Mouse (Mus musculus): ENCODE measurements around the gene Il1r1. TPM values are rescaled to one million over a fixed set of nuclear protein-coding genes. Genes with fewer than 3 reads are reported as not detected.

Gene Il1r1
- polyA plus RNA-seq, 1 experiment, result 4.0 TPM

GRCm38 (mm10) chr1:40267846-40268245 lies 43.0 kb downstream of the Il1r1 start:
- Histone ChIP-seq H3K27ac (ENCODE audit: control insufficient read depth, insufficient read depth, low read depth, low read length, poor library complexity) (no peak overlapping the region), H3K4me1 (ENCODE audit: control insufficient read depth, insufficient read depth, low read length) (peaks cover 6% of the 10 kb centered on the region; the same call in 1 of the 2 replicates), H3K4me3 (replicated peaks; ENCODE audit: control insufficient read depth, low read depth, low read length) (no peak overlapping the region)
- TF ChIP-seq CTCF (IDR thresholded peaks at IDR 0.05; ENCODE audit: control insufficient read depth, insufficient read depth, low read length) (no peak), POLR2A (IDR thresholded peaks at IDR 0.05; ENCODE audit: borderline replicate concordance, control insufficient read depth, low read depth, low read length) (no peak)
- 63% methylated on average over 6 of the region's 6 CpGs for WGBS

GRCm38 (mm10) chr1:40268536-40268935 lies 43.7 kb downstream of the Il1r1 start:
- H3K4me1 ChIP-seq (ENCODE audit: control insufficient read depth, insufficient read depth, low read length), result peaks cover 6% of the 10 kb centered on the region; the same call in 1 of the 2 replicates
- 33% methylated on average over 6 of the region's 6 CpGs for WGBS
- no peak overlapping the region for H3K4me3 ChIP-seq (replicated peaks; ENCODE audit: control insufficient read depth, low read depth, low read length)
- H3K27ac ChIP-seq (ENCODE audit: control insufficient read depth, insufficient read depth, low read depth, low read length, poor library complexity), result no peak overlapping the region
- TF ChIP-seq POLR2A (IDR thresholded peaks at IDR 0.05; ENCODE audit: borderline replicate concordance, control insufficient read depth, low read depth, low read length) (no peak), CTCF (IDR thresholded peaks at IDR 0.05; ENCODE audit: control insufficient read depth, insufficient read depth, low read length) (no peak)

- Histone ChIP-seq H3K27ac (ENCODE audit: control insufficient read depth, insufficient read depth, low read depth, low read length, poor library complexity) (peak overlapping the region; percentile 30; the same call in 1 of the 2 replicates), H3K4me3 (replicated peaks; ENCODE audit: control insufficient read depth, low read depth, low read length) (no peak overlapping the region), H3K4me1 (ENCODE audit: control insufficient read depth, insufficient read depth, low read length) (peaks cover 6% of the 10 kb centered on the region; the same call in 1 of the 2 replicates)
- 74% methylated on average over 12 of the region's 12 CpGs for WGBS
- TF ChIP-seq CTCF (IDR thresholded peaks at IDR 0.05; ENCODE audit: control insufficient read depth, insufficient read depth, low read length) (no peak), POLR2A (IDR thresholded peaks at IDR 0.05; ENCODE audit: borderline replicate concordance, control insufficient read depth, low read depth, low read length) (no peak)
Measured at GRCm38 (mm10) chr1:40270415-40270814, 45.5 kb downstream of the Il1r1 start.

- TF ChIP-seq POLR2A (IDR thresholded peaks at IDR 0.05; ENCODE audit: borderline replicate concordance, control insufficient read depth, low read depth, low read length), result no peak
- no peak for TF ChIP-seq CTCF (IDR thresholded peaks at IDR 0.05; ENCODE audit: control insufficient read depth, insufficient read depth, low read length)
- H3K4me1 ChIP-seq (ENCODE audit: control insufficient read depth, insufficient read depth, low read length), result peaks cover 4% of the 10 kb centered on the region; the same call in 1 of the 2 replicates
- WGBS, result 3% methylated on average over 4 of the region's 4 CpGs
- no peak overlapping the region for H3K4me3 ChIP-seq (replicated peaks; ENCODE audit: control insufficient read depth, low read depth, low read length)
- H3K27ac ChIP-seq (ENCODE audit: control insufficient read depth, insufficient read depth, low read depth, low read length, poor library complexity), result peak overlapping the region; percentile 47
Measured at GRCm38 (mm10) chr1:40271052-40271451, 46.2 kb downstream of the Il1r1 start.

- Histone ChIP-seq H3K27ac (ENCODE audit: control insufficient read depth, insufficient read depth, low read depth, low read length, poor library complexity) (no peak overlapping the region), H3K4me1 (ENCODE audit: control insufficient read depth, insufficient read depth, low read length) (peaks cover 3% of the 10 kb centered on the region; the same call in 1 of the 2 replicates), H3K4me3 (replicated peaks; ENCODE audit: control insufficient read depth, low read depth, low read length) (no peak overlapping the region)
- 36% methylated on average over 10 of the region's 10 CpGs for WGBS
- TF ChIP-seq POLR2A (IDR thresholded peaks at IDR 0.05; ENCODE audit: borderline replicate concordance, control insufficient read depth, low read depth, low read length) (no peak), CTCF (IDR thresholded peaks at IDR 0.05; ENCODE audit: control insufficient read depth, insufficient read depth, low read length) (no peak)
Measured at GRCm38 (mm10) chr1:40271486-40272055, 46.7 kb downstream of the Il1r1 start.

- no peak overlapping the region for H3K27ac ChIP-seq (ENCODE audit: control insufficient read depth, insufficient read depth, low read depth, low read length, poor library complexity)
- H3K4me3 ChIP-seq (replicated peaks; ENCODE audit: control insufficient read depth, low read depth, low read length), result no peak overlapping the region
- TF ChIP-seq POLR2A (IDR thresholded peaks at IDR 0.05; ENCODE audit: borderline replicate concordance, control insufficient read depth, low read depth, low read length), result no peak
- TF ChIP-seq CTCF (IDR thresholded peaks at IDR 0.05; ENCODE audit: control insufficient read depth, insufficient read depth, low read length), result no peak
- peaks cover 3% of the 10 kb centered on the region; the same call in 1 of the 2 replicates for H3K4me1 ChIP-seq (ENCODE audit: control insufficient read depth, insufficient read depth, low read length)
- 86% methylated on average over 3 of the region's 3 CpGs for WGBS
Measured at GRCm38 (mm10) chr1:40272204-40272603, 47.3 kb downstream of the Il1r1 start.

- H3K4me3 ChIP-seq (replicated peaks; ENCODE audit: control insufficient read depth, low read depth, low read length), result no peak overlapping the region
- 94% methylated on average over 1 of the region's 1 CpGs for WGBS
- H3K4me1 ChIP-seq (ENCODE audit: control insufficient read depth, insufficient read depth, low read length), result peaks cover 3% of the 10 kb centered on the region; the same call in 1 of the 2 replicates
- no peak overlapping the region for H3K27ac ChIP-seq (ENCODE audit: control insufficient read depth, insufficient read depth, low read depth, low read length, poor library complexity)
- TF ChIP-seq CTCF (IDR thresholded peaks at IDR 0.05; ENCODE audit: control insufficient read depth, insufficient read depth, low read length) (no peak), POLR2A (IDR thresholded peaks at IDR 0.05; ENCODE audit: borderline replicate concordance, control insufficient read depth, low read depth, low read length) (no peak)
Measured at GRCm38 (mm10) chr1:40273491-40273890, 48.6 kb downstream of the Il1r1 start.

GRCm38 (mm10) chr1:40275285-40276013 lies 50.6 kb downstream of the Il1r1 start:
- H3K4me3 ChIP-seq (replicated peaks; ENCODE audit: control insufficient read depth, low read depth, low read length), result no peak overlapping the region
- H3K4me1 ChIP-seq (ENCODE audit: control insufficient read depth, insufficient read depth, low read length), result peaks cover 1% of the 10 kb centered on the region; the same call in 1 of the 2 replicates
- H3K27ac ChIP-seq (ENCODE audit: control insufficient read depth, insufficient read depth, low read depth, low read length, poor library complexity), result no peak overlapping the region
- TF ChIP-seq CTCF (IDR thresholded peaks at IDR 0.05; ENCODE audit: control insufficient read depth, insufficient read depth, low read length) (no peak), POLR2A (IDR thresholded peaks at IDR 0.05; ENCODE audit: borderline replicate concordance, control insufficient read depth, low read depth, low read length) (no peak)
- 80% methylated on average over 10 of the region's 10 CpGs for WGBS
